Mouse (Mus musculus) retina, adult 2 months (tissue): ENCODE data around the gene Tbx15.

Experiments used
- DNase-seq: peaks from one replicate; pipeline ENCODE4 v3.0.0-alpha.2; 2012; ENCODE audit warnings: low read depth, low spot score

The Tbx15 gene

DNA sequence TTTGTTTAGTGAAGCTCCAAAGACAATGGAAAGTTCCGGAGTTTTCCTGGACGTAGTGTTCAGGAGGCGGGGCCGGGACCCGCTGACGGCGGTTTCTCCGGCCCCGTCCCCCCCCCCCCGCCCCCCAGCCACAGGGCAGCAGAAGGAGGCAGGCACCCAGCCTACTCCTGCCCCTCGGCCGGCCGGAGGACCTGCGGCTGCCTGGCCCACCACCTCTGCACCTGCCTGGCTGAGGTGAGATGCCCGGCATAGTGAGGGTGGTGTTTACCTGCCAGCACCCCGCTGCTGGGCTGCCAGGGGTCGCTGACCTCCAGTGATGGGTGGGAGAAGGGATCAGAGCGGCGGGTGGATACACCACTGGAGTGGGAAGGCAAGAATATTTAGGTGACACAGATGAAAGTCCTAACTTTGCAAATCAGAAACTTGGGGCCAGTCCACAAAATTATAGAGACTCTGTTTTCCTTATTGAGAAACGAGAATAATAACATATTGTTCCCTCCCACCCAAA lies at the start of gene Tbx15:
Tbx15 (plus strand) TSS at position 169 of the 508 bp plus-strand sequence.
- no peak for DNase-seq

DNA sequence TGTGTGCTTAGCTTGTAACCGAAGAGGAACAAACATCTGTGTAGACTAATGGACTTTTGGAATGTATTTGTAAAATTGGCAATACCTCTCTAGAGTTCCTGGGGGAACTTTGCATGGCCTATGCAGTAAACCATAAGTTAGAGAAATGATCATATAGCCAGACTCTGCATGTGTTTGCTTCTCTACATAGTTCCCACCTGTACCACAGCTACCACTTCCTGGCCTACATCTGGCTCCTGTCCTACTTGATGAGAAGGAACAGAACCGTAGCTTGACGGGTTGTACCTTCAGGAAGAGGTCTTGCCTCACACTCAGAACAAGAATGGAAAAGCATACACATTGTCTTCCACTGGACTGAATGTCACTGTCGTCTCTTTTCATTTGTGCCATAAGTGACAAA lies 46.6 kb upstream of the Tbx15 start:
- no peak for DNase-seq

- DNase-seq: no peak
These were observed 36.9 kb upstream of the Tbx15 start for GRCm38 (mm10) chr3:99203331-99203730.

DNA sequence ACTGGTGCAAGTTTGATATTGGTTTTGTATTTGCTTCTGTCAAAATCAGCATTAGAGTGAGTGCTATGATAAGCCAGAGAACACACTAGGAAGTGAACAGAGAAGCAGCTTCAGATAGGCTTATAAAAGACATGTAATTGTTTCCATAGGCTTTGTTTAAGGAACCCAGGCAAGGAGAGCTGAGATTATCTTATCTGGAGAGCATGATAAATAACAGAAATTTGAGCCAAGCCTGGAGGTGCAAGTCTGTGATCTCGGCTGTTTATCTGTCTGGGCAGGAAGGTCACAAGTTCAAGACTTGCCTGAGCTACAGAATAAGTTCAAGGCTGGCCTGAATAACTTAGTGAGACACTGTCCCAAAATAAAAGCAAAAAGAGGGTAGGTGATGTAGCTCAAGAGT lies 31.8 kb upstream of the Tbx15 start:
- no peak for DNase-seq

- DNase-seq: no peak
These were observed 29.0 kb upstream of the Tbx15 start for GRCm38 (mm10) chr3:99211105-99211698.

DNA sequence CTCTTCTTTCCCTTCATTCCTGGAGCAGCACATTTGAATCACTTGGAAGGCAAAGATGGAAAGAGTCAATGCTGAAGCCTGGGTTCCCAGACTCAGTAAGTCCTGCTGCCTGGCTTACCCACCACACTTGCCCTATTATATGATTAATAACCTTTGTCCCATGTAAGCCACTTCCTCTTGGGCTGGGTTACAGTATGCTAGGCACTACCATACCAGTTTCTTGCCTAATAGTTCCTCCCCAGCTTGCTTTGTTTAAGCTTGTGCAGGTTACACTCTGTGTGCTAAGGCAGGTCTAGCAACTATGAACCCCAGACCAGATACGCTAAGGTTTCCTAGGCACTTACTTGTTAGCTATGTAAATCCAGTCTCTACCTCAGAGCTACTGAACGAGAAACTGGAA lies 12.4 kb upstream of the Tbx15 start:
- no peak for DNase-seq

DNA sequence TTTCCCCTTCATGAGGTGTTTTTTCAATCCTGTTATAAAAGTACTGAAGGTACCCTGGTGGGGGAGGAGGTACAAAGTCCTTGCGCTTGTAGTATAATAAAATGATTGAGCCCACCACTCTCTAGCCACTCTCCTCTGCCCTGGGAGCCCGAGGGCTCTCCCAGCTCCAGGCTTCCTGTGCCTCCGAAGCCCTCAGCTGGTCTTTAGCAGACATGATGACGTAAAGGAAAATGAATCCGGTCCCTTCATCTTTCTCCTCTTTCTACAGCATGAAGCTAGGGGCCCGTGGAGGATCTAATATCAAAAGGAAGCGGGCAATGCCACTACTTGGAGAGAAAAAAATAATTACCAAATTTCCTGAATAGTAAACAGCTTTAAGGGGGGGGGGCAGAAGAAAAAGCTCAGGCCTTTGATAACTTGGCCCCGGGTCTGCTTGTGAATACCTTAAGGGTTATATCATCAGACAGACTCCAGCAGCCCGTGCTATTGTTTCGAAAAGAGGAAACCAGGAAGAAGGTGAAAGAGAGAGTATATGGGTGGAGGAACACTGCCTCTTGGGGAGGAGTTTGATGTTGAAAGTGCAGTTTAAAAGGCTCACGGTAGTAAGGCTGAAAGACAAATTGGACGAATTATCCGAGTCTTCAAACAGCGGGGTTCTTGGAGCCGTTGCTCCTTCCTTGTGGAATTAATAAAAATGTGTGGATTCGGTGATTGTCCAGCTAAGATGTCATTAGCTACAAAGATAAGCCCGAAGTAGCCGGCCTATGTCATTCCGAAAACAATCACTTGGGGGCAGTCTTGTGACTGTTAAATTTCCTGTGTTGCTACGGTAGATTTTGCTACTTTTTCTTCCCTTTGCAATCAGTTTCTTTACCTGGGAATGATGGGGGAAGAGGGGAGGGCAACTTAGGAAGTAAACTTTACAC lies 6.5 kb upstream of the Tbx15 start:
- DNase-seq: no peak

DNA sequence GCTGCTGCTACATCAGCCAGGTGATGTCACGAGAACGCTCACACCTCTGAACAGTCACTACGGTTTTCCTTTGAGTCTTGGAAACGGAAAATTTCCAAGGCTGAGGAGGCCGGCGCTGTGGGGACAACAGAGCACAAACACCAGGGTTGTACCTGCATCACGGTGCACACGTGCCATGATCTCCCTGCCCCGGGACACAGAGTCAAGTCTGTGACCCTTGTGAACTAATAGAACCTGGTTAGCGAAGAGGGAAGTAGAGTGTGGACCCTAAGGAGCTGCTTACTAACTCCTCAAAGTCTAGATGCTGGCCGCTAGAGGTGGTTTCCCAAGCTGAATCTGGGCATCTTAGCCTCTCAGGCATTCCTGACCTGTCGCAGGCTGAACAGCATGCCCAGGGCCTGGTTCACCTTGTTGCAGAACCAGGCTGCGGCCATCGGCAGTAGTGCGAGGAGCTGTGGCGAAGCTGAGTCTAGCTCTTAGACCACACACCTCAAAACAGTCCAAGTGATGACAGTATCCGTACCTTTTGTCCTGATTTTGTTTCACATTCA lies 5.8 kb upstream of the Tbx15 start:
- no peak for DNase-seq

DNA sequence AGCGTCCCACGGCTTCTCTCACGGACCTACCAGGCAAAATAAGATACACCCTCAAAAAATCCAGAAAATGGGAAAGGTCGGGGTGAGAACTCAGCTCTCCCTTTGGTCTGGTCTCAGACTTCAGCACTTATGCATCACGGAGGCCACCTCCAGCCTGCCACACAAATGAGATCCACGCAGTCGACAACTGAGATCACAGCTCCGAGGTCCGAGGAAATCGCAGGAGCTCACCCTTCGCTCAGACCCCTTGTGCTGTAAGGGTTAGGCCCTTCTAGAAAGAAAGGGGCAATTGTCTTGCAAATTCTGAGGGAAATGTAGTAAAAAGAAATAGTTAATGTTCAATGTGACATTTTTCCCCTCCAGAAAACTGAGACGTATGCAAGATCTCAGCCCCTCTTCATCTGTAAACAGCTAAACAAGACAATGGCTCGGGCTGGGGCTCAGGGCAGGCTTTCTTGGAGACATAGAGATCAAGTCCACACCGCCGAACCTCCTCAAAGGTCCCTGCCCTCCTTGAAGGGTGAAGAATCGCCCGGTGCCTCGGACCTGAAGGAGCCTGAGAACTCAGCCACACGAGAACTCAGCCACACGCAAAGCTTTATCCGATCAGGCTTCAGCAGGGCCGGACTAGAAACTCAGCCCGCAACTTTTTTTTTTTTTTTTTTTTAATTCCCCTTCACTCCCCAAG lies 4.9 kb upstream of the Tbx15 start:
- no peak for DNase-seq

DNA sequence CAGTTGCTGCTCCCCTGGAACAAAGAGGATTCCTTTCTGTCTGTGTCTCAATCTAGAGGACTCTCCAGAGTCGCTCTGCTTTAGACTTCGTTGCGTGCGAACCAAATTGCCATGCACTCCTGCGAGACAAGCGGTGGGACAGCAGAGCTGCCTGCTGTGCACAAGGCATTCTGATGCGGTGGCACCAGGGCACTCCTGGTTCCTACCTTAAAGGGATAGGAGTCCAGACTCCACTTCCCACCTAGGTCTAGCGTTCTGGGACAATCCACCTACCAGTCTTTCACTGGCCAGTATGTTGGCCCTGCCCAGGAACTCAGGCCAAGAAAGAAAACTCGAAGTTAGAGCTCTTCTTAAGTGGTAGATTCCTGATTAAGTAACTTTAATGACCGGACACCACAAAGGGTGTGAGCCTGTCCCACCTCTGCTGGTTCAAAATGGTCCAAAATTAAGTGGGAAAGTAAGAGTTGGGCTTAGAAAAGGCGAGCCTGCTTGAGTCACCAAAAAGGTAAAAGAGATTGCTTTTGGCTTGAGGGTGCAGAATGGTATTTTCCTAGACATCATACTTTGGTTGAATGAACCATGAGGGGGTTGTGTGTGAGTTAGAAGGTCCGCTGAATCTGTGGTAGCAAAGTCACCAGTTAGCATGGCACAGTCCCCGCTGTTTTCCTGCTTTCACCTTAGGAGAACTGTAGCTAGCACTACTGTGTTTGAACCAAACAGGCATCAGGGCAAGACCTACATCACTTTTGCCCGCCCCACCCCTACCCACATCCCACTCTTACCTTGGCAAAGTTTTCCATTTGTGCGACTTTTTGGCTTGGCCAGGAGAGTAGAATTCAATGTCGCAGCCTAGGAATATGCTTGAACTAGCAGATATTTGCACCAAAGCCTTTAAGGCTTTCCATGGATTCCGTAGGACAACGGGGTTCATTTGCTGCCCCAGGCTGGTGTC lies 4.1 kb upstream of the Tbx15 start:
- DNase-seq: no peak

- DNase-seq: no peak
These were observed 1.5 kb upstream of the Tbx15 start for GRCm38 (mm10) chr3:99238691-99239090.

DNA sequence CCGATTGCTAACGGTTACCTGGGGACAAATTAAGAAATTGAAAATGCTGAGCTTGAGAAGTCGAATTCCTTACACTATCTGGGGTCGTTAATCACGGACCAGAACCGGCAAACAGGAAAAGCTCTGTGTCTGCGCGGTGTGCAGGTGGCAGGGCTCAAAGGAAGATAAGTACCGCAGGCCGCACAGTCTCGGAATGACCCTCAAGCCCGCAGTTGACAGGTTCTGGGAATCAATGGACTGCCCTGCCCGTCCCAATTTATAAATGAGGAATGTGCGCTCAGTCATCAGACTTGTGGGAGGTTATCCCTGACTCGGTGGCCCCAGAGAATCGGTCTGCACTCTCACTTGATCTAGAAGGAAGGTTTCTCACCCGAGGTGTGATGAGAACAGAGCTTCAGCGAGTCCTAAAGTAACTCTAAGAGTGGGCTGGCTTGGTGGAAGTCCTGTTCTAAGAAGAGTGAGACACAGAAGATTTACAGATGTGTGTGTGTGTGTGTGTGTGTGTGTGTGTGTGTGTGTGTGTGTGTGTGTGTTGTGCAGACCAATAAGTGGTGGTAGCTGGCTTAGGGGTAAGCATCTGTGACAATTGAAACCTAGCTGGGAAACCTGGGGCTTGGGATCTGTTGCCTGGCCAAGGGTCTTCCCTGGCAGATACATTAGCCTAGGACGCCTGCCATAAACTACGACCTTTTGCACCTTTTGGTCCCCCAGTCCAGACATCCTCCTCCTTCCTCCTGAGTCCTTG lies 708 bp upstream of the Tbx15 start:
- no peak for DNase-seq

GRCm38 (mm10) chr3:99240811-99241738 lies 894 bp downstream of the Tbx15 start:
- DNase-seq: no peak

DNA sequence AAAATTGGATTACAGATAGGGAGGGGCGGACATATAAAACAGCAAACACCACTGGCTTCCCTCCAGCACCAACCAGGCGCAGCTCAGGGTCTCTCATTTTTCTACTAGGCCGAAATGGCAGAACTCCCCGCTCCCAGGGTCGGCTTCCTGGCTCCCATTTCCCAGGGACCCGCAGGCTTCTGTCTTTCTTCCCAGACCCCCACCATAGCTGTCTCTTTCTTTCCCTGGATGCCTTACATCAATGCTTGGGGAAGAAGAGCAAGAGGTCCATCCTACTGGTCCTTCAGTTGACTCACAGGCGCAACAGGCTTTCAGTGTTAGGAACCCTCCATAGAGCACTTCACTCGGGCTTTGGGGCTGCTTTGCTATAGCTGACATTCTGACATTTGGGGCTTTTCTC lies 2.3 kb downstream of the Tbx15 start:
- no peak for DNase-seq

DNA sequence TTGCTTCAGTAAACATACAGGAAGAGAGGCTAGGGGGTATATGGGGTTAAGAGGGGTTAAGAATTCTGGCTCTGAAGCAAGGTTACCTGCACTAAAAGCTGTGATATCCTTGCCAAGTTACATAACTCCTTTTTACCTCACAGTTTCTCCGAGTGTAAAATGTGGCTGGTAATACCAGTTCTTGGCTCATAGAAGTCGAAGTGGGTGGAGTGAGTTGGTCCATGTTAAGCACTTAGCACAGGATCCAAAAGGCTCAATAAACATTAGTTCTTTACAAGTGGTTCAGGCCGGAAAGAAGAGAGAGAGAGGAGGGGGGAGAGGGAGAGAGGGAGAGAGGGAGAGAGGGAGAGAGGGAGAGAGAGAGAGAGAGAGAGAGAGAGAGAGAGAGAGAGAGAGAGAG lies 5.2 kb downstream of the Tbx15 start:
- no peak for DNase-seq

GRCm38 (mm10) chr3:99246629-99247028 lies 6.4 kb downstream of the Tbx15 start:
- DNase-seq: no peak

- DNase-seq: no peak
These were observed 7.4 kb downstream of the Tbx15 start for GRCm38 (mm10) chr3:99247586-99247985.

DNA sequence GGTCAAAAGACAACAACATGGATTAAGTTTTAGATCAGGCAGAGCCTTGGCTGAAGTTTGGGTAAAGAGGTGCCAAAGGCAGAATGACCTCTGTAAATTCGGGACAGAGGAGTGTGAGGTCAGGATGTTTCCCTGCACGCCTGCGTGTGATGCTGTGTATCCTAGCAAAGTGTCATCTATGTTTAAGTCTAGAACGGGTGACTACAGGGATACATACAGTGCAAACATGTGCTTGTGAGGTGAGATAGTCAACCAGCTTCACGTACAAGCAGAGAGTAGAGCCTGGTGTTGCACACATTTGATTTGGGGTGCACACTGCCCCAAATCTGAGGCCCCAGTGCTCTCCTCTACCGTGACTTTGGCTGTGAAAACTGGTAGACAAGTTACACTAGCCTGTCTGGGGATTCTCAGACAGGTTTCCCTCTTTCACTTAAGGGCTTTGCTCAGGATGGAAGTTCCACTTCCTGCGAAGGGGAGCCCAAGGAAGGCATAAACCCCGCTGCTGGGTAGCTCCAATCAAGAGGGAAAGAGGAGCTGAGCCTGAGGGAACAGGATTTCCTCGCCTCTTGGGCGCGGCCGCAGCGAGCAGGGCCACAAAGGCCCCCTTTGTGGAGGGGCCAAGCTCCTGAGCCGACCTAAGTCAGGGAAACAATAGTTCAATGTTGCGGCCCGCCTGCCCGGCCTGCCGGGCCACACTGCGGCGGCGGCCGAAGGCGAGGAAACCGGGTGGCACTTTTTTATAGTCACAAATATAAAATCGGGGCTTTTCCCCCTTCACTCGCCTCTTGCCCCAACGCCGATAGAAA lies 8.0 kb downstream of the Tbx15 start:
- DNase-seq: no peak
